Mouse (Mus musculus) cerebellum, adult 11-12 months (tissue): ENCODE results near the gene Spint1.

Experiments
- DNase-seq: peaks from one replicate; pipeline ENCODE4 v3.0.0; 2022

The Spint1 gene

DNA sequence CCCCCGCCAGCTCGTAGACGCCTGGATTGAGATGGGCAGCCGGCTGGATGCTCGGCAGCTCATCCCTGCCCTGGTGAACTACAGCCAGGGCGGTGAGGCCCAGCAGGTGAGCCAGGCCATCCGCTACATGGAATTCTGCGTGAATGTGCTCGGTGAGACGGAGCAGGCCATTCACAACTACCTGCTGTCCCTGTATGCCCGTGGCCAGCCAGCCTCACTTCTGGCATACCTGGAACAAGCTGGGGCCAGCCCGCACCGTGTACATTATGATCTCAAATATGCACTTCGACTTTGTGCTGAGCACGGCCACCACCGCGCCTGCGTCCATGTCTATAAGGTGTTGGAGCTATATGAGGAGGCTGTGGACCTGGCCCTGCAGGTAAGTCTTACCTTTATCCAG is 57.2 kb downstream of the Spint1 start:
- no peak for DNase-seq

DNA sequence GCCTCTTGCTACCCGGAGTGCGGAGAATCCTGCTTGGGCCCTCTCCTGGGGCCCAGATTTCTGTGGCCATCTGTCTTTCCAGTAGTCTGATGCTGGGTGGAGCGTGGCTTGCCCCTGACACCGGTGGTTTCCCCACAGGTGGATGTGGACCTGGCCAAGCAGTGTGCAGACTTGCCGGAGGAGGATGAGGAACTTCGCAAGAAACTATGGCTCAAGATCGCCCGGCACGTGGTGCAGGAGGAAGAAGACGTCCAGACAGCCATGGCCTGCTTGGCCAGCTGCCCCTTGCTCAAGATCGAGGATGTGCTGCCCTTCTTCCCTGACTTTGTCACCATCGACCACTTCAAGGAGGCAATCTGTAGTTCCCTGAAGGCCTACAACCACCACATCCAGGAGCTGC is 59.6 kb downstream of the Spint1 start:
- DNase-seq = peak; percentile 27

DNA sequence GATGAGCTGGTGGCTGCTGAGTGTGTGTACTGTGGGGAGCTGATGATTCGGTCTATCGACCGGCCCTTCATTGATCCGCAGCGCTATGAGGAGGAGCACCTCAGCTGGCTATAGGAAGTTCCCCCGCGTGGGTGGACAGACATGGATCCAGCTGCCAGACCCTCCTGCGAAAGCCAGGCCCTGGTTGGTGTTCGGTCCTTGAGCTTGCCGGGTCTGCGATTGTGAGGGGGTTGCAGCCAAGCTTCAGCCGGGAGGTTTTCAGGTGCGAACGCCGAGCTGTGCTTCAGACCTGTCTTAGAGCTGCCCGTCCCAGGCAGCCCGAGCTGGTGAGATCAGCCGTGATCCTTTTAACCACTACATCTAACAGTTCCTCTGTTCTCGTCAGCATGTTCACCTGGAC is 60.3 kb downstream of the Spint1 start:
- DNase-seq = peak; percentile 34

DNA sequence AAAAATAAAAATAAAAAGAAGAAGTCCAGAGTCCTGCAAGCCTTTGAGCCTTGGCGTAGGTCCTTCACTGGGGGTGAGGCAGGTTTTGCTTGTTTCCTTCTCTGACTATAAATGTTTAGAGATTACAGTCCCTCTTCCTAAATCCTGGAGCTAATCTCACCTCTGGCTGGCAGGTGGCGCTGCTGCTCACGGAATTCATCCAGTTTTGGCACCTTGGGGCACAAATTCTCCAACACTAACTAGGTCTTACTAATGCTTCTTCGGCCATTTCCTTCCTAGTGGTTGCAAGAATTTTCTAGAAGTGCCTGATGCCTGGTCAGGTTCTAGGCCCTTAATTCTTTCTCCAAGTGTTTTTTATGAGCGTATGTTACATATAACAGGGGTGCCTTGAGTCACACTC is 61.2 kb downstream of the Spint1 start:
- DNase-seq = peak; percentile 64

DNA sequence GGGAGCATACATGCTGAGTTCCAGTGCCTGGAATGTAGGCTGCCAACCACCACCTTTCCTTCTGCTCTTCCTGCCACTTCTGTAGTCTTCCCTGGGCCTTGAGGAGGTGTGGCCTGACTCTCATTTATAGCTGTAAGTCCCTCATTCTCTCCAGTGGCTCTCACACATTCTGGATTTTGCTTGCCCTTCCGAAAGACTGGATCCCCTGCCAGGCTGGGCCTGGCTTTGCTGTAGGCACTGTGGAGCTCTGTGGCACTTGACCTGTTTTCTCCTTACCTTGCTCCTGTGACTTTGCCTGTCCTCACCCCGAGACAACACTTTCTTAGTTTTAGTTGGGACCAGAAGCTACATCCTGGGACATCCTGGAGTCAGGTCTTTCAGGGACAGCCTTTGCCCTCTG is 61.7 kb downstream of the Spint1 start:
- DNase-seq = no peak
